Mouse (Mus musculus) retina, postnatal 1 day (tissue): ENCODE data around the gene D430019H16Rik.

ENCODE experiments used
- DNase-seq: peaks from one replicate; pipeline ENCODE4 v3.0.0-alpha.2; 2012

D430019H16Rik gene

DNA sequence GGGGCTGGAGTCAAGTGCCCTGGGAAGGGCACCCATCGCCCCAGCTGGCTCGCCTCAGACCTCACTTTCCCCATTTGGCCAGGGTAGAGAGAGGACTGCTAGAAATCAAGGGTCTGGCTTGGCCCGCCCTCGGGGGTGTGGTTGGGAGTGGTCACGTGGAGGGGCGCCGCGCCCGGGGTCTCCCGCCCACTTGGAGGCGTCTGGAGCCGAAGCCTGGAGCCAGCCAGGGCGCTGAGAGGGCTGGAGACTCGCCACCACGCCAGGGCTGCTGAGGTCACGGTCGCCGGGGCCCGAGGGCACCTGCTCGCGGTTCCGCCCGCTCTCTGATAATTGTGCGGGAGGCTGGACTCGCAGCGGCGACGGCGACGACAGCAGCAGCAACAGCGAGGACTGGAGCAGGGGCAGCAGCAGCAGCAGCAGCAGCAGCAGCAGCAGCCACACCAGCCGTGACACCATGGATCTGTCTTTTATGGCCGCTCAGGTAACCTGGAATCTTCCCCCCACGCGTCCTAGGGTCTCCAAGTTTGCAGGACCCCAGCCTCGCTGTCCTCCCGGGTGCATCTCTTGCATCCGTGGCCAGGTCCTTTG lies at the start of gene D430019H16Rik:
Gene D430019H16Rik (plus strand): TSS at position 187 of the 588 bp plus-strand sequence.
- DNase-seq, result peak; percentile 90

- DNase-seq, result no peak
Observed at GRCm38 (mm10) chr12:105406008-105406407, 47.6 kb upstream of the D430019H16Rik start.

DNA sequence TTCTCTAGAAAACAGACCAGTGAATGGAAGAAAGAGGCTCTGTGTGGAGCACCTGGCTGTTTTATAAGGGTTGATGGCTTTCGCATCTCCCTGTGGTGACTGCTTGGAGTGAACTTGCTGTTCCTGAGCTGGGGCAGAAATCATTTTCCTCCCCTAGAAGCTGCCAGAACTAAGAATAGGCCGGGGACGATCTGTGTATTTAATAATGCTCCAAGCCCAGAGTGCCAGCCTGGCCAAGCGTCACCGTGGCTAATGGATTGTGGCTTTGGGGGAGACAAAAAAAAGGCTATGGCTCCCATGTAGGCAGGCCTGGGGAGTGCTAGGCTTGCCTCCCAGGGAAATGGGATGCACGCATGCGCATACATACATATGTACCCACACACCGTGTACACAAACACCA lies 39.7 kb upstream of the D430019H16Rik start:
- no peak for DNase-seq

GRCm38 (mm10) chr12:105420476-105420875 lies 33.2 kb upstream of the D430019H16Rik start:
- no peak for DNase-seq

DNA sequence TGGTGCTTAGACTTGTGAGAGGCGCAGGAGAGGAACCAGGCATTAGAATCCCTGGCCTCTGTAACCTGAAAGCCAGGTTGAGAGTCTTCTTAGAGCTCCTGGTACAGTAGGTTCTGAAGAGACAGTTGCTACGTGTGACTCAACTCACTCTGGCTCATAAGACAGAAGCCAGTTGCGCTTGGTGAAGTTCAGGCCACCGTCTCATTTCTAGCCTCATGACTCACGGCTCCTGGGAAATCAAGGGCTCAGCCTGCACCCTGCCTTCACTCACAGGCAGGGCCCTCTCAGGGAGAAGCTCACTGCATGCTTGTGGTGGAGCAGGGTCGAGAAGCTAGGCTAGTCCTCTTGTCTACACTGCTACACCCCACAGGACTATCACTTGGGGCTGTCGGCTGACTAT lies 27.1 kb upstream of the D430019H16Rik start:
- DNase-seq, result no peak

DNA sequence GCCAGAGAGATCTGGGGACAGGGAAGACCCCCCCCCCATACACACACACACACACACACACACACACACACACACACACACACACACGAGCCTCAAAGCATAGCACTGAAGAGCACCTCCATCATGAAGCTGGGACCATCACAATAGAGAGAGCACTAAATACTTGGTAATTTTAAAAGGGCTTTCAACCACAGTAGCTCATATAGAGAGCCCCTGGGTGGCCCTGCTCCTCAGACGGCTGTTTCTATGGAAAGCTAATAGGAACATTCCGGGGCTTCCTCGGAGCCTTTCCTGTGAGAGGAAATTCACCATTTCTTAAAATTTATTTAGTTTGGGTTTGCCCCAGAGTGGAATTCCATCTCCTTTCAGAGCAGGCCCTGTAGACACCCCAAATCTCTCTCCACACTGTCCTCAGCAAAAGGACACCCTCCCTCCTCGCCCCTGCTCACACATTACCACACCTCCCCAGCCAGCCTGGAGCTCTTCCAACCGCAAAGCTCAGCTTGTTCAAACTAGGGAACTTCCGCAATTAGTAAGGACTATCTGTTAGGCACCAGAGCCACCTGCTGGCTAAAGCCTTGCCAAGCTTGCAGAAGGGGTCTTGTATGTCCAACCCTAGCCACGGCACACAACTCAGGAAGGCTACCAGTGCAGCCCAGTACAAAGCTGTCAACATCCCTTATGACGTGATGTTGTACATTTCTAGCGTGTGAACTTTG lies 26.5 kb upstream of the D430019H16Rik start:
- peak; percentile 91 for DNase-seq

DNA sequence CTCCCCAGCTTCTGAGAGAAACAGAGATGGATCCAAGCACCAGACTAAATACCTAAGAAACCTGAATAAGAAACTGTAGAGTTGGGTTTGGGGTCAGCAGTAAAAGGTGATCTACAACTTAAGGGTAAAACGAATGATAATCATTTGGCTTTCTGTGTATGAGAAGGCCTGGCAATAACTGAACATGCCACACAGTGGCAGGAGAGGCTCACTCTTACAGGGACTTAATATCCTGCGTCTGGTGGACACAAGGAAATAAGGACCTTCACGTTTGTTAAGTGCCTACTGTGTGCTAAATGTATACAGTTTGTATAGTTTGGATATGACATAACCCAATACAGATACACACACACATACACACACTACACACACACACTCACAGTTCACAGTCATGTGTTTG lies 21.8 kb upstream of the D430019H16Rik start:
- DNase-seq, result peak; percentile 31

- no peak for DNase-seq
Observed at GRCm38 (mm10) chr12:105432807-105433206, 20.8 kb upstream of the D430019H16Rik start.

GRCm38 (mm10) chr12:105438259-105438658 lies 15.4 kb upstream of the D430019H16Rik start:
- no peak for DNase-seq

DNA sequence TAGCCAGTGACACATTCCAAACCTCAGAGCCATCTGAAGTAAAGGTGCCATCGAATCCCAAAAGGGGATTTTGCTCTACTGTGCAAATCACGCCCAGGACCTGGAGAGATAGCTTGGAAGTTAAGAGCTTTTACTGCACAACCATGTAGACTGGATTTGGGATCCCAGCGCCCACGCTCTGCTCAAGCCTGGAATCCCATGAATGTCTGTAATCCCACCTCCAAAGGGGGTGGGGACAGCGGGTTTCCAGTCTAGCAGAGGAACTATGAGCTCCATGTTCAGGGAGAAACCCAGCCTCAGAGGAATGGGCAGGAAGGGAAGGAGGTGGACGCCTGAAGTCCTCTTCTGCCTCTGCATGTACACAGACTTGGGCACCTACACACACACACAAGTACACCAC lies 13.7 kb upstream of the D430019H16Rik start:
- no peak for DNase-seq

- no peak for DNase-seq
Observed at GRCm38 (mm10) chr12:105443569-105443968, 10.1 kb upstream of the D430019H16Rik start.

DNA sequence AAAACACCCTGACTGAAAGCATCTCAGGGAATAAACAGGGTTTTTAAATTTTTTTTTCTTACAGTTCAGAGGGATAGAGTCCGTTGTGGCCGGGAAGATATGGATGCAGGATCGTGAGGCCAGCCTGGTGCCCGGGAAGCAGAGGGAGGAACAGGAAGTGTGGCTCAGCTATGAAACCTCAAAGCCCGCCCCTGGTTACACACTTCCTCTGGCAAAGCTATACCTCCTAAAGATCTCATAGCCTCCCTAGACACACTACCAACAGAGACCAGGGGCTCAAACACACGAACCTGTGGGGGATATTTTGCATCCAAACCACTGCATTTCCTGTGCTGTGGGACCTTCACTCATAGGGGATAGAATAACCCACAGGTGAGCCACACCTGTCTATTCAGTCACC lies 7.9 kb upstream of the D430019H16Rik start:
- no peak for DNase-seq

DNA sequence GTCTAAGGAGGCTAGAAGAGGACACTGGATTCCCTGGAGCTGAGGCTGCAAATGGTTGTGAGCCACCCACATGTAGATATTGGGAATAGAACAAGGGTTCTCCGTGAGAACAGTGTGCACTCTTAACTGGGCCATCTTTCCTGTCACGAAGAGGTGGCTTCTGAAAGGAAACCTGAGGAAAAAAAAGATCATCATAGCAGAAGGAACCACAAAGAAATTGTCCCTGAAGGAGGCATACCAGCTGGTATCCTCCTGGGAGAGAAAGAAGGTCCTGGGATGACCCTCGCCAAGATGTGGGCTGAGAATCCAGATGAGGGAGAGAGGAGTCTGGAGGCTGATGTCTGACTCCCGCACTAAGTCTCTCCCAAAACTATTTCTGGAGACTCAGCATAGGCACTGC lies 4.4 kb upstream of the D430019H16Rik start:
- no peak for DNase-seq

GRCm38 (mm10) chr12:105454258-105455062 lies 804 bp downstream of the D430019H16Rik start:
- peak; percentile 65 for DNase-seq

- DNase-seq, result peak; percentile 63
Observed at GRCm38 (mm10) chr12:105455063-105455559, 1.5 kb downstream of the D430019H16Rik start.

DNA sequence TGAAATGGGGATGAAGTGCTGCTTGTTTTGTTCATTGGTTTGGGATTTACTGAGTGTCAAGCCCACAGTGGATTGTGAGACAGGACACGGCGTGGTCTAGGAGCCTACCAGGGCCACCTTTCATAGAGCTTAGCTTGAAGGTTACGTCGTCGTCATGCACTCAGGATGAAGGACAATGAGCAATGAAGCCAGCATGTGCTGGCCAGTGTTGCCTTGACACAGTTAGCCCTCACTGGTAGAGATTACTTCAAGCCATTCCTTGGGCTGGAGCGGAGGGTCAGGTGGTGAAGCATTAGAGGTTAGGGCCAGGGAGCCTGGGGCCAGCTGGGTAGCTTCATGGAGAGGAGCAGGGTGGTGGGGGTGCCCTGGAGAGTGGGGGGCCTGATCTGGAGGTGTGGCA lies 5.1 kb downstream of the D430019H16Rik start:
- no peak for DNase-seq

DNA sequence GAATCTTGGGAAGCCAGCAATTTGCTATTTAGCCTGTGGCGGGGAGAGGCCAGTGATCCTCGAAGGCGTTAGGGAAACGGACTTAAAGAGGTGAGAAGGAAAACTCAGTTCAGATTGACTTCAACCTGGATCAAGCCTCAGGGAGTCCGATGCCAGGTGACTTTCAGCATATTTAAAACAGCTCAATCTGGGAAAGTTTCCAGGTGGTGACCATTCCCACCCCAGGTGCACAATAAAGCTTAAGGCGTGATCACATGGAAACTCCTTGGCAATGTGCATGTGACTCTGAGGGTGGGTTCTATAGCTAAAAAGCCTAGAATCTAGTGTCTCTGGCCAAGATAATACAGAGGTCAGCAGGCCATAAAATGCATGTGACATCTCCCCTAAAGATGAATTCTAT lies 7.4 kb downstream of the D430019H16Rik start:
- no peak for DNase-seq

DNA sequence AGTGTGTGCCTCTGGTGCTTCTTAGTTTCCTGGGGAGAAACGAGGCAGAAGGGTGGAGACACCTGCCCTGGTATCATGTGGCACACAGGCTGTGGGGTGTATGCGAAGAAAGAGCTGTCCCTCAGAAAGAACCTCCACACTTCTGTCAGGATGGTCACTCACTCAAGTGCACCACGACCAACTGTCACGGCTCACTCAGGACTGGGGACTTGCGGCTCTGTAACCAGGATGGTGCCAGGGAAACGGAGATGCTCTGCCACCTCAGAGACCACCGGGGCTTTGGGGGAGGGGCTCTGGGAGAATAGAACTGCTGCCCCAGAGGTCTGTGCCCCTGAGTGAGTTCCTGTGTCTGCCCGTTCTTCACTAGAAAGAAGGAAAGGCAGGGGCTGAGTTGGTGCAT lies 15.4 kb downstream of the D430019H16Rik start:
- DNase-seq, result no peak

GRCm38 (mm10) chr12:105475230-105475911 lies 21.7 kb downstream of the D430019H16Rik start:
- peak; percentile 67 for DNase-seq

- peak; percentile 74 for DNase-seq
Observed at GRCm38 (mm10) chr12:105476453-105476852, 22.8 kb downstream of the D430019H16Rik start.

- DNase-seq, result no peak
Observed at GRCm38 (mm10) chr12:105476993-105477392, 23.3 kb downstream of the D430019H16Rik start.

DNA sequence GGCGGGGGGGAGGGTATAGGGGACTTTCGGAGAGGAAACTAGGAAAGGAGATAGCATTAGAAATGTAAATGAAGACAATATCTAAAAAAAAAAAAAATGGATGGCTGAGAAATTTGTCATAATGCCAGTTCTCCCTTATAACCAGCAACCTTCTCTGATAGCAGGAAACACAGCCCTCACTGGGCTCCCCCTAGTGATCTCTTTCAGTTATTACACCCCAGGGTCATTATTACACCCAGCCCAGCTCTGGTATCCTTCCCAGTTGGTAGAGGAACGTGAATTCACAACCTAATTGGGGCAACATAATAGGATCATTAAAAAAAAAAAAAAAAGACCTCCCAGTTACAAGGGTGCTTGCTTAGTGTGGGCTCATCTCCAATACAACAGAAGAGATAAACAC lies 29.8 kb downstream of the D430019H16Rik start:
- DNase-seq, result peak; percentile 73

DNA sequence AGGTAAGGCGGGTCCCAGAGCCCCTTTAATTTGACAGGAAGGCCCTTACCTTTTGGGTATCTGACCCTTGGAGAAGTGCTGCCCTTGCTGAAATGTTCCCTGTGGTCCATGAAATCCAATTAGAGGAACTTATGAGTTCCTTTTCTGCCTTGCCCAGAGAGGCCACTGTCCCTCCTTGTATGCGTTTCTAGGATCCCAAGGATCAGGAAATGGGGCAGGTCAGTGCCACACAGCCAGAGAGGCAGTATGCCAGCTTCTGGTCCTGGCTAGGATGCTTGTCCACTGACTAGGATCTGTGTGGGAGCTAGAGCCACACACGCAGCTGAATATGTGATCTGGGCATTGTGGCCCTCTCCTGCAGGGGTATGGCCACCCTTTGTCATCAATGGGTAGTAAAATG lies 36.6 kb downstream of the D430019H16Rik start:
- no peak for DNase-seq
